Mouse (Mus musculus): ENCODE results near the gene Gm29866. TPM values are rescaled to one million over a fixed set of nuclear protein-coding genes. Genes with fewer than 3 reads are reported as not detected.
"Not testable (repeated sequence)": the region's sequence is repeated elsewhere in the genome, so short reads cannot be mapped to it uniquely, and the experiment has no call there.

The Gm29866 gene
- not detected in 2 replicates for polyA plus RNA-seq (2015; fragmentation: Nextera tagmentation; extraction: Ambion mirVana)

DNA sequence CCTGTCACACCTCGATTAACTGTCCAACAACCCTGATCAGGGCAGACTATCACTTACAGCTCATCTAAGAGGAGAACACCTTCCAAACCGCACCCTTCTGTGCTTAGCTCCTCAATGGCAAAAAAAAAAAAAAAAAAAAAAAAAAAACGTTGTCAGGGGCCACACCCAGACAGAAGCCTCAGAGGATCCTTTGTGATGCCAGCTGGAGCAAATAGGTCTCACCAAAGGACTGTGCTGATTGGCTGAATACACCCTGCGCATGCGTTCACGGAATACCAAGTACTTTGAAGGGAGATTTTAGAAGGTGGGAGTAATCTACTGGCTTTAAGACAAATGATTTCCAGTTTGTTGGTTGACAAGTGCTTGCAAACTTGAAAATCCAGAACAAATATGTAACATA is at the start of gene Gm29866:
Gene Gm29866, minus strand, starts transcription at position 101 of the 400 bp plus-strand sequence.
- not testable (repeated sequence) for H3K27me3 ChIP-seq (replicated peaks; ENCODE audit: control insufficient read depth, insufficient read depth, low read length); H3K4me2 ChIP-seq (ENCODE audit: low read length); H3K9ac ChIP-seq (ENCODE audit: low read depth, low read length); H3K36me3 ChIP-seq (ENCODE audit: control insufficient read depth, insufficient read depth, low read length); ATAC-seq; H3K4me3 ChIP-seq (ENCODE audit: low read length); H3K27ac ChIP-seq (ENCODE audit: low read depth, low read length); H3K4me1 ChIP-seq (ENCODE audit: control insufficient read depth, insufficient read depth, low read depth, low read length); H3K9me3 ChIP-seq (ENCODE audit: control insufficient read depth, low read length)
- no CpG with 5 or more reads among the region's 6 CpGs for WGBS

Other genes with a start within 250 kb of the Gm29866 start
- not detected in 2 replicates for gene Gm20909, start 170.9 kb upstream of the Gm29866 start, polyA plus RNA-seq (2015; fragmentation: Nextera tagmentation; extraction: Ambion mirVana)
- not detected in 2 replicates for gene Gm20865, start 247.9 kb upstream of the Gm29866 start, polyA plus RNA-seq (2015; fragmentation: Nextera tagmentation; extraction: Ambion mirVana)